Mouse (Mus musculus): Measurements from ENCODE around the gene Reps1. TPM values are rescaled to one million over a fixed set of nuclear protein-coding genes. Genes with fewer than 3 reads are reported as not detected.

Reps1 gene
- total and polyA plus RNA-seq, 2 experiments from 2014 or later = 13.3 to 64.3 TPM

DNA sequence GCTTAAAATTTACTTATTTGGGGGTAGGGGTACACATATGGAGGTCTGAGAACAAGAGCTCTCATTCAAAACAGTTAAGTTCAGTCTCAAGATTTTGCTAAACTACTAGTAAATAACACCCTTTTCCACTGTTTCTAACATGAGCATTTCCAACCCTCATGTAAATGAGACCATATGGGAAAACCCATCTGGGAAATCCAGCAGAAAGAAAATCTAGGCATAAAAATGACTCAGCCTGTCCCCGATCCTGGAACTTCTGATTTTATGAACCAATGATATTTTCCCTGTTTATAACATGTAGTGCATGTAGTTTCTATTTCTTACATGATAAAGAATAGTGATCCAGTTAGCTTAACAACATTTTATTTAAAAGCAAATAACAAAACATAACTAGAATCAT, 34.8 kb upstream of the Reps1 start:
- Histone ChIP-seq H3K4me3 (ENCODE audit: low read depth, low read length) (peak overlapping the region; percentile 69; the same call in 1 of the 2 replicates), H3K27ac (ENCODE audit: low read depth, low read length) (peak overlapping the region; percentile 94; the same call in 1 of the 2 replicates), H3K9me3 (ENCODE audit: low read length) (no peaks in the 10 kb centered on the region), H3K4me1 (ENCODE audit: insufficient read depth) (no peaks in the 10 kb centered on the region), H3K27me3 (ENCODE audit: insufficient read depth, low read length) (no peaks in the 10 kb centered on the region), H3K4me2 (ENCODE audit: low read depth) (peak overlapping the region; percentile 69), H3K36me3 (ENCODE audit: insufficient read depth) (0 out of 2 replicates have a peak, but pooled peaks cover 4% of the 10 kb centered on the region), H3K9ac (no peak overlapping the region)
- DNase-seq (peak; percentile 55), ATAC-seq (no peak)
- no peak for TF ChIP-seq CTCF (IDR thresholded peaks at IDR 0.05; ENCODE audit: low read depth)
- 48% methylated on average over 1 of the region's 1 CpGs for WGBS

DNA sequence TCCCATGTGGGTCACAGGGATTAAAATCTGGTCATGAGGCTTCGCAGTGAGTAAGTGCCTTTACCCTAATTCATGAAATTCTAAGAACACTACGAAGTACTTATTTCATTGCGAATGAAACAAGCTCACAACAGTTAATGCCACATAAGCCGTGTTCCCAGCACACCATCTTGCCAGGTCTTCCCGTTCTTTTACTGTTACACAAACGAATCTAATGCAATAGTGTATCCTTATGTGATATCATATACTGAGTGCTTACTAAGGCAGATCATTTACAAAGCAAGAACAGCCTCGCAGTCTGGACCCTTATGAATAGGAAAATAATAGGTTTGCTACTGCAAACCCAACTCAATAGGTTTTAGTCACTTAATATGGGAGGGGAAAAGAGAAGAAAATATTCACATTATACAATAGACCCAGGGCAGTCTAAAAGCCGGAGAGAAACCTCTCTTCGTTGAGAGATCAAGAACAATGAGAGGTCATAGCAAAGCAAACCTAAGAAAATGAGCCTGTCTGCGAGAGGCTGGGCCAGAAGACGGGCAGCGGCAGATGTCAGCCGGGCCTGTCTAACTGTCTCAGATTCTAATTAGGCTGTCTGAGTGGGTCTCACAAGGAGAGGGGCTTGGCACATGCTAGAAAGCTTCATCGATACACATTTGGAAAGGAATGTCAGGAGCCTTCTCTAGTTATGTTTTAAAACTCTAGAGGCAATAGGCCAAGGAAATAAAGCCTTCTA, 33.9 kb upstream of the Reps1 start:
- H3K36me3 ChIP-seq (ENCODE audit: insufficient read depth) = 0 out of 2 replicates have a peak, but pooled peaks cover 4% of the 10 kb centered on the region
- no peaks in the 10 kb centered on the region for H3K9me3 ChIP-seq (ENCODE audit: low read length)
- H3K9ac ChIP-seq = peak overlapping the region; percentile 90
- peak overlapping the region; percentile 94 for H3K27ac ChIP-seq (ENCODE audit: low read depth, low read length)
- no peaks in the 10 kb centered on the region for H3K27me3 ChIP-seq (ENCODE audit: insufficient read depth, low read length)
- peak overlapping the region; percentile 69 for H3K4me2 ChIP-seq (ENCODE audit: low read depth)
- ATAC-seq (peak; percentile 19), DNase-seq (peak; percentile 51)
- peak overlapping the region; percentile 69 for H3K4me3 ChIP-seq (ENCODE audit: low read depth, low read length)
- WGBS = 14% methylated on average over 14 of the region's 14 CpGs
- no peaks in the 10 kb centered on the region for H3K4me1 ChIP-seq (ENCODE audit: insufficient read depth)
- no peak for TF ChIP-seq CTCF (IDR thresholded peaks at IDR 0.05; ENCODE audit: low read depth)

DNA sequence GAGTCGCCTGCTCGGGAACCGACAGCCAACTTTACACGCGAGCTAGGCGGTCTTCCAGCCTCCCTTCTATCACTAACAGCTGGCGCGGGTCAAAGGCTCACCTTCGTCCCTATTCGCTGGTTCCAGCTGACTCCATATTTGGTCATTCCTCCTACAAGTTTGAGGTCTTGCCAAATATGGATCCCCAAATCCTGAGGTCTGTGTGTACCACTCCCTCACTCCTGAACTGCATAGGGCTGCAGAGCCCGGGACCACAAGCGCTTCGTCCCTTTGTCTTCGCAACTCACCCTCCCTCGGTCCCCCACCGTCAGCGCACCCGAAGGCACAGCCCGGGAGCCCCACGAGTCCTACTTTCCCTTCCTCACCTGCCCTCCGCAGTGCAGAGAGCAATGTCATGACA, 33.3 kb upstream of the Reps1 start:
- H3K4me3 ChIP-seq (ENCODE audit: low read depth, low read length) = peak overlapping the region; percentile 69
- H3K27me3 ChIP-seq (ENCODE audit: insufficient read depth, low read length) = no peaks in the 10 kb centered on the region
- H3K27ac ChIP-seq (ENCODE audit: low read depth, low read length) = peak overlapping the region; percentile 94
- DNase-seq = peak; percentile 81
- no peaks in the 10 kb centered on the region for H3K4me1 ChIP-seq (ENCODE audit: insufficient read depth)
- H3K4me2 ChIP-seq (ENCODE audit: low read depth) = peak overlapping the region; percentile 69
- peak overlapping the region; percentile 90 for H3K9ac ChIP-seq
- no peak for TF ChIP-seq CTCF (IDR thresholded peaks at IDR 0.05; ENCODE audit: low read depth)
- 0 out of 2 replicates have a peak, but pooled peaks cover 4% of the 10 kb centered on the region for H3K36me3 ChIP-seq (ENCODE audit: insufficient read depth)
- under 1% methylated on average over 21 of the region's 21 CpGs for WGBS
- peak; percentile 77 for ATAC-seq
- no peaks in the 10 kb centered on the region for H3K9me3 ChIP-seq (ENCODE audit: low read length)

DNA sequence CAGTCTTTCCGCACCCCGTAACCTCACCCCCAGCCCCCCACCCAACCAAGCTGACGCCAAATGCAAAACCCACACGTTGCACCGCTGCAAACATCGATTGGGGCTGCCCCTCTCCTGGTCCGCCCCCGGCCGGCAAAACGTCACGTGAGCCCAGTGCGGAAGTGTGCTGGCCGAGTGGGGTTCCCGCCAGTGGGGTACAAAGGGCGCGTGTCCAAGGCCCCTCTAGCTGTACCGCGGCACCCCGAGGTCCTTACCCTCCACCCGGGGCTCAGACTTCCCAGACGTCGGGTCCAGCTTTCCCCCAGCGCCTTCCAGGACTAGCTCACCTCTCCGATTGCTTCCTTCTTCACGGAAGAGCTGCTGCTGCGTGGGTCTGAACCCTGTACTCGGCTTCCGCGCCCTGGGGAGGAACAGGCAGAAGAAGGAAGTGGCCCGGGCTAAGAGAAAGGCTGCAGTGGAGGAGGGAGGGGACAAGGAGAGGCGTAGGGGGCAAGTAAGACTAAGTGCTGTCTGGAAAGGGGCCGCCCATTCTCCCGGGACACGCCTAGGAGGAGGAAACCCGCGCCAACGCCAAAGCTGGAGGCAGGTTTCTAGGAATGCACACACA, 32.8 kb upstream of the Reps1 start, which contains the start of gene Abracl:
TSS of gene Abracl (minus strand) at position 548 of the 607 bp plus-strand sequence.
- H3K27me3 ChIP-seq (ENCODE audit: insufficient read depth, low read length) = no peaks in the 10 kb centered on the region
- H3K27ac ChIP-seq (ENCODE audit: low read depth, low read length) = peak within 1 kb of the TSS; percentile 94
- H3K4me2 ChIP-seq (ENCODE audit: low read depth) = peak within 1 kb of the TSS; percentile 69
- no peaks in the 10 kb centered on the region for H3K4me1 ChIP-seq (ENCODE audit: insufficient read depth)
- 0 out of 2 replicates have a peak, but pooled peaks cover 4% of the 10 kb centered on the region for H3K36me3 ChIP-seq (ENCODE audit: insufficient read depth)
- TF ChIP-seq CTCF (IDR thresholded peaks at IDR 0.05; ENCODE audit: low read depth) = peak; percentile 55; the same call in 1 of the 2 replicates
- H3K9ac ChIP-seq = peak within 1 kb of the TSS; percentile 90
- DNase-seq = peak; percentile 77
- 4% methylated on average over 37 of the region's 37 CpGs for WGBS
- peak; percentile 92 for ATAC-seq
- peak within 1 kb of the TSS; percentile 69 for H3K4me3 ChIP-seq (ENCODE audit: low read depth, low read length)
- no peaks in the 10 kb centered on the region for H3K9me3 ChIP-seq (ENCODE audit: low read length)

DNA sequence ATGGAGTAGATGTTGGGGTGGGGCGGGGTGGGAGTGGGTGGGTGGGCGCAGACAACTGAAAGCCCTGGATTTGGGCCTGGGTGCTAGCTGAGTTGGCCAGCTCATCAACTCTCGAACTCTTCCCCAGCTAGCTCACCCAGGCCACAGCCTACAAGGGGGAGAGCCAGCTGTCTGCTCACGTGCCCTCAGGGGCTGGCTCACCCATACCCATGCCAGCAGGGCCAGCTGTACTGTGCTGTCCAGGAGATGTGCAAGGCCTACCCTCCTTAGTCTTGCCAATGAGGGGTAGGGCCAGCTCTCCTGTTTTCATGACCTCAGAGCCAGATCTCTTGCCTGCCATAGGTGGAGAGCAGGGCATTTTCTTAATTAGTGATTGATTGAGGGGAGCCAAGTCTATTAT, 21.3 kb upstream of the Reps1 start:
- Histone ChIP-seq H3K4me1 (ENCODE audit: insufficient read depth) (no peaks in the 10 kb centered on the region), H3K9ac (no peak overlapping the region), H3K27me3 (ENCODE audit: insufficient read depth, low read length) (no peaks in the 10 kb centered on the region), H3K4me2 (ENCODE audit: low read depth) (no peak overlapping the region), H3K4me3 (ENCODE audit: low read depth, low read length) (no peak overlapping the region), H3K27ac (ENCODE audit: low read depth, low read length) (no peak overlapping the region), H3K36me3 (ENCODE audit: insufficient read depth) (no peaks in the 10 kb centered on the region), H3K9me3 (ENCODE audit: low read length) (no peaks in the 10 kb centered on the region)
- ATAC-seq (no peak; the same call in 1 of the 2 replicates), DNase-seq (no peak)
- 89% methylated on average over 4 of the region's 4 CpGs for WGBS
- TF ChIP-seq CTCF (IDR thresholded peaks at IDR 0.05; ENCODE audit: low read depth) = no peak

DNA sequence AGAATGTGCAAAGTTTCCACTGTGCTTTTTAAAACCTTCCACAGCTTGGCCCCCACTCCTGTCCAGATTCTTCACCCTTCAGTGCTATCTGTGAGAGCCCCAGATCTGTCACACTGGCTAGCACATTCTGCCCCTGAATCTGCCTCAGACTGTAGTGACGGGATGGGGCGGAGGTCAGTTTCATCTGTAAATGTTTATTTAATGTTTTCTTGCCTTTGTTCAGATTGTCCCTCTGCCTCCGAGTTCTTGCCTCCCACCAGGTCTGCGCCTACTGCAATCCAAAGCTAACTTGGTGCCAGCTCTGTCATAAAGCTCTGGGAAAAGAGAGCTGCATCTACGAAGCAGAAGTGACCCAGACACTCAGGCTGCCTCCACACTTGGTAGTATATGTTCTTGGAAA, 18.8 kb upstream of the Reps1 start:
- H3K4me2 ChIP-seq (ENCODE audit: low read depth) = no peak overlapping the region
- ATAC-seq = no peak
- H3K27me3 ChIP-seq (ENCODE audit: insufficient read depth, low read length) = no peaks in the 10 kb centered on the region
- no peak for TF ChIP-seq CTCF (IDR thresholded peaks at IDR 0.05; ENCODE audit: low read depth)
- no peak for DNase-seq
- WGBS = 84% methylated on average over 5 of the region's 5 CpGs
- no peaks in the 10 kb centered on the region for H3K36me3 ChIP-seq (ENCODE audit: insufficient read depth)
- no peak overlapping the region for H3K27ac ChIP-seq (ENCODE audit: low read depth, low read length)
- H3K9me3 ChIP-seq (ENCODE audit: low read length) = no peaks in the 10 kb centered on the region
- no peak overlapping the region for H3K4me3 ChIP-seq (ENCODE audit: low read depth, low read length)
- no peaks in the 10 kb centered on the region for H3K4me1 ChIP-seq (ENCODE audit: insufficient read depth)
- no peak overlapping the region for H3K9ac ChIP-seq

DNA sequence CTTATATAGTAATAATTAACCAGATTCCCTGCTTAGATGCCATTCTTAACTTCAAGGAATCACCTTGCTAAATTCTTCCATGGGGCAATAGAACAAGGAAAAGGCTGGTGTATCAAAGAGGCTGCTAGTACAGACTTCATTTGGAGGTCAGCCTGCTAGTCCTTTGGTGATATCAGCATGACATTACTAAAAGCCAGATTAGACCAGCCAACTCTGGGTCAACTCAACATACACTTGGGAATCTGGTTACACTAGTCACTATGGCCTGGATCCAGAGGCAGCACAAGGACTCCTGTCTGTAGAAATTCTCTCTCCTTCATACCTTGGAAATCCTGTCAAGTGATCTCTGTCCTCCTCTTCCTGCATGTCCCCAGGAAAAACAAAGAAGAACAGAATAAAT, 9.3 kb upstream of the Reps1 start:
- H3K4me1 ChIP-seq (ENCODE audit: insufficient read depth) = no peaks in the 10 kb centered on the region
- H3K9ac ChIP-seq = no peak overlapping the region
- H3K36me3 ChIP-seq (ENCODE audit: insufficient read depth) = no peaks in the 10 kb centered on the region
- no peak overlapping the region for H3K27ac ChIP-seq (ENCODE audit: low read depth, low read length)
- no peak for TF ChIP-seq CTCF (IDR thresholded peaks at IDR 0.05; ENCODE audit: low read depth)
- no peak overlapping the region for H3K4me2 ChIP-seq (ENCODE audit: low read depth)
- H3K4me3 ChIP-seq (ENCODE audit: low read depth, low read length) = no peak overlapping the region
- no peak for DNase-seq
- no peaks in the 10 kb centered on the region for H3K27me3 ChIP-seq (ENCODE audit: insufficient read depth, low read length)
- ATAC-seq = no peak
- no peaks in the 10 kb centered on the region for H3K9me3 ChIP-seq (ENCODE audit: low read length)
